Mouse (Mus musculus): Measurements from ENCODE around the gene Kif15. TPM values are rescaled to one million over a fixed set of nuclear protein-coding genes. Genes with fewer than 3 reads are reported as not detected.

Kif15 gene
- 50.9 and 62.8 TPM in 2 replicates for polyA plus RNA-seq (2015; fragmentation: Nextera tagmentation; extraction: Ambion mirVana)

DNA sequence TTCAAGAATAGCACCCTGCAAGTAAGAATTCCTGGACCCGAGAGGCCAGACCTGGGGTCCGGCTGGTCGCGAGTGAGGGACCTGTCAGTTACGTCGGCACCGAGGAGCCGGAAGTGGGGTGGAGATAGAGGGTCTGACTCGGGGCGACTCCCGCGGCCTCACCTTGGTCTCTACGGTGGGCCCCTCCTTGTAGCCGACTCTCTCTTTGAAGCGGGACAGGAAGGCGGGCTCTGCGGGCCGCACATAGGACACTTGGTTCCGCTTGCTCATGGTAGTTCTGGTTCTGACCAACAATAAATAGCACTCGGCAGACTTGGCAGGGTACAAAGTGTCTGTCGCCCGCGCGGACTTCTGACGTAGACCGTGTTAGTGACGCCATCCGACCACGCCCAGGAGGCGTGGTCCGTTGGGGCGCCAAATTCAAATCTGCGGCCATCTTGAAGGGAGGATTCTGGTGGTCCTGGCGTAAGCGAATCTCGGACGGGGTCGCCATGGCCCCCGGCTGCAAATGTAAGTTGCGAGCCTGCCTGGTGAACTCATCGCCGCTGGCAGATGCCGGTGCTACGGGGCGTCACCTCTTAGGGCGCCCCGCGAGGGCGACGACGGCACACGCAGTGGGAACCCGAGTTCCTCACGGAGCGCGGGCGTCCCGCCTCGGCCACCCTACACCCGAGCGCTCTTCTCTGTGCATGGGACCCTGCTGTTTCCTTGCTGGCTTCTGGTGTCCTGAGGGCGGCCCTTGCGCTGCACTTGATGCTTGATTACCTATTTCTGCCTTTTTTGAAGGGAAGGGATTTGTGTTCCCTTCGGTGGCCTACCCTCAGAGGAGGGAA, at the start of gene Kif15, which contains the start of gene 1110059G10Rik:
Gene Kif15, plus strand, starts transcription at position 404 of the 833 bp plus-strand sequence.
Gene 1110059G10Rik, minus strand, starts transcription at position 358 of the 833 bp plus-strand sequence.
- peak; percentile 94 for DNase-seq (ENCODE audit: low spot score)

DNA sequence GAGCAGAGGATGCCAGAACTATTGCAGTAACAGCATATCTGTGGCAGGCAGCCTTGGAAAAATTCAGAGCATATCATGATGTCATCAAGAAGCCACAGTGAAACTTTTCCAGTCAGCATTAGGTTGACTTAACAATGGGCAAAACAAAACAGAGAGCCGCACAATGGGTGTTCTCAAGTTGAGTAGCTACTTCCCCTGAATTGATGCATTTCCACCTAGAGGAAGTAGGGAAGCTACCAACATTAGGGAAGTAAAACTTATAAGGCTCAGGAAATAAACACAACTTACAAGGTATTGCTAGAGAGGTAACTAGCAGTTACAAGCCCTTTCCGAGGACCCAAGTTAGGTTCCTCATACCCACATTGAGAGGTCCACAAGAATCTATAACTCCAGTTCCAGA, 49.8 kb upstream of the Kif15 start:
- DNase-seq (ENCODE audit: low spot score), result no peak

DNA sequence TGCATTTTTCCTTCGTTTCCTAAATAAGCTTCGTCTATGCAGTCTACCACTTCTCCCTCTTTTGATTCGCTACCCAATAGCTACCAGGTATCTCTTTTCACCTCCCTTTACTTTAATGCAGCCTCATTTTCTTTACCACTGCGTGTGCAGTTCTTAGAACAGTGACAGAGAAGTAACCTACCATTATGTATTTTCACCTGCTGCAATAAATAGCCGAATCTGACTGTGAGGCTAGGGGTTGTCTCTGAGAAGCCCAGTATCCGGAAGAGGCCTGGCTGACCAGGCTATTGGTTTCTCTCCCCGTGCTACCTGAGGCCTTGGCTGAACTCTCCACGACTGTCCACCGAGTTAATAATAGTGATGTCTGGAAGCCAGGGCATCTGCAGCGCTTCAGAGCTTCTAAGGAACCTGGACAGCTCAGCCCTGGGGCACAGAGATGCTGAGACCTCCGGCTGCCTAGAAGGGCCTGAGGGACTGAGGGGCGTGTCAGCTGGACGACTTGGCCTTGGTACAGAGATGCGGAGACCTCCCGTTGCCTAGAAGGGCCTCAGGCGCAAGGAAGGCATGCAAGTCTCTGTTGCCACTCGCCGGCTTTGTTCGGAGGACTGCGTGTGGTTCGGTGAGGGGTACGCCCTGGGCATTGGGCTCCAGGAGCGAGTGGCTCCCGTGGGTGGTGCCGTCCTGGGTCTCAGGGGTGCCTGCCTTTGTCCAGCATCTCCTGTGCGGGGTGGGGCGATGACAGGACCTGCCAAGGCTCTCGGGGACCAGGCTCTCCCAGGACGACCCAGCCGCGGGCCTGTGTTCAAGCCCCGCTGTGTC, 47.9 kb upstream of the Kif15 start:
- DNase-seq (ENCODE audit: low spot score), result no peak

DNA sequence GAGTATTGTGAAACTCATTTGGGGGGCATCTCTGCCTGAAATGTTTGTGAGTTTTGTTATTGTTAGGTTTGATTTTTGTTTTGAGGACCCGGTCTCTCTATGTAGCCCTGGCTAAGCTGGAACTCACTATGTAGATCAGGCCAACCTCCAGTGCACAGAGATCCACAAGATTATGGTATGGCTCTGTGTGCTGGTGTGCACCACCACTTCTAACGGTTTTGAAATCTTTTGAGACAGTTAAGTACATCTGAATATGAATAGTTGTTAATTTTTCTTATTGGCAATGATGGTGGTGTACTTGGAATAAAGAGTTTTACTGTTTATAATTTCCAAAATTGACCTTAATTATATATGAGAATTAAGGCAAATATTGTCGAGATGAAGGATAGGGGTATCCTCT, 28.4 kb upstream of the Kif15 start:
- no peak for DNase-seq (ENCODE audit: low spot score)

DNA sequence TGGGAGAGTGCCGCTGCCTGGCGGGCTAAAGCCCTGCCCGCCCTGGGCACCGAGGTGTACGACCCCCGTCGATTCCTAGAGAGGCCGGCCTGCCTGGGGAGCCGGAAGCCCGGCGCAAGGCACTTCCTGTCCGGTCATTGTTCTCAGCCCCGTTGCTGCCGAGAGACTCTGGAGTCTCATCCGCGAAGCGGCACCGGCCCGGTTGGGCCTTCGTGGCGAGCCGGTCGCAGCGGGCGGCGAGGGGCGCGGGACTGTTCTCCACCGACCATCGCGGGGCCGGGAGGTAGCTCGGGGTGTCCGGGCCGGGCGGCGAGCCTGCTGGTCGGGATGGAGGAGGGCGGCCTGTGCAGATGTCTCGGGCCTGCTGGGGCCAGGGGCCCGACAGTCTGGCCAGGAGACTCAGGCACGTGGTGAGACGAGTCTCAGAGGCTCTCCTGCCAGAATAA, 27.9 kb upstream of the Kif15 start, which contains the start of gene Zfp105:
Gene Zfp105, plus strand, starts transcription at position 137 of the 446 bp plus-strand sequence.
- no peak for DNase-seq (ENCODE audit: low spot score)

DNA sequence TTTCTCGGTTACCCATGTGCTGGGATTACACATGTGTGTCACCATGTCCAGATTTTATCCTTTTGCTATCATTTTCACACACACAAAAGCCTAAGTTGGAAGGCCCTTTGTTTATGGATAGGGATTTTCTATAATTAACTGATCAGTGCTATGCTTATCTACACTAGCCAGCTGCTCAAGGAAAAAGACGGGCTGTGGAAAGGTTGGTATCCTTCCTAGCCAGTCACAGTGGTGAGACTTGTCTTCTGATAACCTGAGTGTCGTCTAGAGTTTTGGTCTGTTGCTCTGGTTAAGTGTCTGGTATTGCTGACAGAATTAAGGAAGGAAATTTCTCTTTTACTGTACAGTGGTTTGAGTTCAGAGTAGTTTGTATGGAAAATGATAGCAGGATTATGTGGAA, 21.9 kb upstream of the Kif15 start:
- no peak for DNase-seq (ENCODE audit: low spot score)

DNA sequence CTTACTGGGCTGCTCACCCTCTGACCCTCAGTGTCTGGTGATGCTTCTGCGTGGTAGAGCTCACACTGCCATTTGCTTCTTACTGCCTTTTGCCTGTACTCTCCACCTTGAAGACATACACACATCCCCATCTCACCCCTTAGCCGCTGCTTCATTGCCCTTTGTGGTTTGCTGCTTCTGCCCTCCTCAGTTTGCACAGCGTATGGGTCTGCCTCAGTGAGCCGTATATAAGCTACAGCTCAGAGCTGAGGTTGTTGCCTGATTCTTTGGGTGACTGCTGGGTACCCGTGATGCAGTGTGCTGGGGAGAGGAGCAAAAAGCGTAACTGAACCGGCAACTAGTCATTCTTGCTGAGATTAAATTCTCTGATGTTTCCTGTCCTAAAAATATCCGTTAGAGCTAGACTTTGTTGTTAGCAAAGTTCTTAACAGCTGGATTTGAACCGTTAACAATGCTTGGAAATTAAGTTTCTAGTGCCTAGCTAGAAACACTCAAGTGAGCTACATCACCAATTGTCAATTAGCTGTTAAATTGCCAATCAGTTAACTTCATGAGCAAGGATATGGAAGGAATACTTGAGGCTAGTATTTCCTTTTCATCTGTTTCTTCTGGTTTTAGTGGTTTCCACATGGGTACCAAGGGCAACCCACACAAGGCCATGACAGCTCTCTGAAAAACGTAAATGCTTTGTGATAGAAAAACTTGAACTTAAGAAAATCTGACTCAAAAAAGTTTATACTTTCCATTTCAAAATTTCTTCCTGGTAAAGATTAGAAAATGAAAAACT, 47.8 kb downstream of the Kif15 start:
- DNase-seq (ENCODE audit: low spot score), result no peak

DNA sequence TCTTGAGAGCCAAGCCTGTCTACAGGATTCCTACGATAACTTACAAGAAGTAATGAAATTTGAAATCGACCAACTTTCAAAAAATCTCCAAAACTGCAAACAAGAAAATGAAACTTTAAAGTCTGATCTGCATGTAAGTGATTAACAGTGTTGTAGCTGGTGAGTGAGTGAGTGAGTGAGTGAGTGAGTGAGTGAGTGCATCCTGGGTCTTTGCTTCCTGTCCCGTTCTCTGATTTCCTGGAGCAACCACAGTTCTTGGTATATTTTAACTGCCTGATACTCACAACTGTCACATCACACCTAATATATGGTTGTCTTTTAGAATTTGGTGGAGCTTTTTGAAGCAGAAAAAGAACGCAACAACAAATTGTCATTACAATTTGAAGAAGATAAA, 48.3 kb downstream of the Kif15 start:
- DNase-seq (ENCODE audit: low spot score), result no peak

DNA sequence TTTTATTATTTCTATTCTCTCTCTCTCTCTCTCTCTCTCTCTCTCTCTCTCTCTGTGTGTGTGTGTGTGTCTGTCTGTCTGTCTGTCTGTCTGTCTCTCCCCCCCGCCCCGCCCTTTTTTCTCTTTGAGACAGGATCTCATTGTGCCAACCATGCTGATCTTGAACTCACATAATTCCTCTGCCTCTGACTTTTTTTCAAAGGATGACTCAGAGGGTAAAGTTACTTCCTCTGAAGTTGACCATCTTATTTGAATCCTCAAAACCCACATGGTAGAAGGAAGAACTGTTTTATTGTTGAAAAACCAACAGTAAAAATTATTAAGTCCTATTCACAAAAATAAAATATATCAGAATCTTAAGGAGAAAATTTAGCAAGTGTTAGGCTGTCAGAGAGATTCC, 53.9 kb downstream of the Kif15 start:
- DNase-seq (ENCODE audit: low spot score), result no peak

DNA sequence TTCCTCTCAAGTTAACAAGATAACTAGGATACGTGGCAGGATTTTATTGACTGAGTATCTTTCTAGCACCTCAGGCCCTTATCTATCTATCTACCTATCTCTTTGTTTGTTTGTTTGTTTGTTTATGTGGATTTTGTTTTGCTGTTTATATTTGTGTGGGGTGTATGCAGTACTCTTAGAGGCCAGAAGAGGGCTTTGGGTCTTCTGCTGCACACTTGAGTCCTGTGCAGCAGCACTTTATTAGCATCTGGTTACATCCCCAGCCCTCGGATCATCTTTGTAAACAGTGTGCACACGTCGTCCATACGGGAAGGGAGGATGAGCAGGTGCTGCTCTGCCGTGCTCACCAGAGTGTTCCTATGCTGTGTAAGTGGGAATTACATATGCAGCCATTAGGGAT, 55.2 kb downstream of the Kif15 start:
- no peak for DNase-seq (ENCODE audit: low spot score)

DNA sequence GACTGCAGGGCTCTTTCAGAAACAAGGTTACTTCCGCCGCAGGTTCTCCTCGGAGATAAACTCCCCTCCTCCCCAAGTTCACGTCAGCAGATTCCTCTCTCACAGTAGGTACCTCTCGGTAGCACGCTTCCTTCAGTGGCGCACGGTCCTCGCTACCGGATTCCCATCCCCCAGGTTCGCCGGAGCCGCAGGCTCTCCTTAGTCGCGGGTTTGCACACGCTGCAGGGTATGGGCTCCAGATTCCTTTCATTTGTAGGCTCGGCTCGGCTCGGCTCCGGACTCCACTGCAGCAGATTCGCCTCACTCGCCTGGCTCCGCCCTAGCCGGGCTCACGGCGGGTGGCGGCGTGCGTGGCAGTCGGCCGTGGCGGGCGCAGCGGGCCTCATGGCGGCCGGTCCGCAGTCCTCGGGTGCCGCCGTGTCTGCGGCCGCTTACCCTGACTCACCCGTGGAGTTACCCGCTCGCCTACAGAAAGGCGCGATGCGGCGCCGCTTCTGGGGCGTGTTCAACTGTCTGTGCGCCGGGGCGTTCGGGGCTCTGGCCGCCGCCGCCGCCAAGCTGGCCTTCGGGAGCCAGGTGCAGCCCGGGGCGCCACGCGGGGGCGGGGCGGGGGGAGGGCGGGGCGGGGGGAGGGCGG, 70.3 kb downstream of the Kif15 start, which contains the start of gene Tmem42:
Gene Tmem42, plus strand, starts transcription at position 332 of the 637 bp plus-strand sequence.
- DNase-seq (ENCODE audit: low spot score), result peak; percentile 89

DNA sequence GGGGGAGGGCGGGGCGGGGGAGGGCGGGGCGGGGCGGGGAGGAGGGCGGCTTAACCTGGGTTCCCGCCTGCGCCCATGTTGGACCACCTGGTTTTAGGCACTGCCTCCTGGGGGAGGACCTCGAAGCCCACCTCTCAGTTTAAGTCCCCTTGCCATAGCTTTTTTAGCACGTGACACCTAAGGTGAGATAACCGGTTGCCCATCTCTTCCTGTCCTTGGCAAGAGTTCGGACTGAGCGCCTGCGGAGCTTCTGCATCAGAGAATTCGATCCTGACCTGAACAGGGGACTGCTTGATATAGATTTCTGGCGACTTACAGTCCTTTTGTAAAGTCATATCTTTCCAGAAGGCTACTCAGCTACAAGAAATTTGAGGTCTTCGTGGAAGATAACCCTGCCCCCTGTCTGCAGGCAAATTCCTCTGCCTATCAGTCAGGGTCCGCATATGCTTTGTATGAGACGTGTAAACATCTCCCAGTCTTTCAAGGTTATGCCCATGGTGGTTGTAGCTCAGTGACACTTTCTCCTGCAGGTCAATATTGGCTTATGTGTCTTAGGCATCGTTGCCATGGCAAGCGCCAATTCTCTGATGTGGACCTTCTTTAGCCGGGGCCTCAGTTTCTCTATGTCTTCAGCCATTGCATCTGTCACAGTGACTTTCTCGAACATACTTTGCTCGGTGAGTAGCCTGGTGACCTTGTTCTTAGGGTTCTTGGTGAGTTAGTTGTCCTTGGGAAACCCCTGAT, 71.0 kb downstream of the Kif15 start:
- DNase-seq (ENCODE audit: low spot score), result no peak

DNA sequence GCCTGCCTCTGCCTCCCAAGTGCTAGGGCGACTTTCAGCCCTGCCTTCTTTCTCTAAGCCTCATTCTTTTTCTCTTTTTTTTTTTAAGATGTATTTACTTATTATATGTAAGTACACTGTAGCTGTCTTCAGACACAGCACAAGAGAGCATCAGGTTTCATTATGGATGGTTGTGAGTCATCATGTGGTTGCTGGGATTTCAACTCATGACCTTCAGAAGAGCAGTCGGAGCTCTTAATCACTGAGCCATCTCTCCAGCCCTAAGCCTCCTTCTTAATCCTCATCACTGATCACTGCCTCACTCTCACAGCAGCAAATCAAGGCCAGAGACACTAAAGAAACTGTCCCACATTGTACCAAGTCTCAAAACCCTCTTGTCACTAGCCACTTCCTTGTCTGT, 73.4 kb downstream of the Kif15 start:
- no peak for DNase-seq (ENCODE audit: low spot score)

DNA sequence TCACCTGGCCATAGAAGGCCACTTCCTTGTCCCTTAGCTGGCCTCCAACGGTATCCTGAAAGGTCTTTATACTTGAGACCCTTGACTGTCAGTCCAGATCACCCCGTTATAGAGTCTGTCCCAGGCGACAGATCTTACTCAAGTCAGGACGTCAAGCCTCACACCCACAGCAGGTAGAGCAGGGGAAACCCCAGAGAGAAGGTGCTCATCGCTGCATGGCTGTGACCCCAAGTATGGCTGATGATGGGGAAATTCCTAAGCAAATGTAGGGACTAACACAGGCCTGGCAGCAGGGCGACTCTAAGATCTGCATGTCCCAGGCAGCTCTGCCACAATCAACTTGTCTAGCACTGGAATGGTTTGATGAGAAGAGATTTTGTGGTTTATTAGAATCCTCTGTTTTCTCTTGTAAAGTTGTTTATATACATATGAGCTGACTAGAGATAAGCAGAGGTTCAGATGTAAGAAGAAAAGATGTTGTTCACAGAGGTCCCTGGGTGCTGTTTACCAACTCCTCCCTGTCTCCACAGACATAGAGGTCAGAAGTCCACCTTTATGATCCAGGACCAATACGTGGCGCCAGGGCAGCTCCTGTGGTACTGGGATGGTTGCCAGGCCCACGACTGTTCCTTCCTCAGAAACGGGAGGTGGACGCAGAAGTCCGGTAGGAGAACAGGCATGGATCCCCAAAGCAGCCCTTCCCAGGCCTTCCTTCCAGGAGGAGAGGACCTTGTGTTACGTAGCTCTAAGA, 80.8 kb downstream of the Kif15 start:
- DNase-seq (ENCODE audit: low spot score), result no peak

DNA sequence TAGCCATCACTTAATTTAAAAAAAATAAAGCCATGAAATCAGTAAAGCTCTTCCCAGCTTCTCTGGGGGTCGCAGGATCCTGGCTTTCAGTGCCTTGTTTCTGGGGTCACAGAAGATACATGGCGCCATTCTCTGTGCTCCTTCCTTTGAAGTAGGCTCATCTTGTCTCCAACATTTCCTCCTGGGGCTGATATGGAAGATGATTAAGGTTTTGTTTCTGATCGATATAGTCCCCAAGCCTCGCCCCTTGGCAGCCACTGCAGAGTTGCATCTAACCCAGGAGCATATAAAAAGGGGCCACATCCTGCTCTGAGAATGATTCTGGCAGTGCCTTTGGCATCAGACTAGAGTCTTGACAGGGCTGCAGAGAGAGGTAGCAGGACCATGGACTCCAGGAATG, 83.6 kb downstream of the Kif15 start, which contains the start of gene Tgm4:
Gene Tgm4, plus strand, starts transcription at position 301 of the 400 bp plus-strand sequence.
- no peak for DNase-seq (ENCODE audit: low spot score)

DNA sequence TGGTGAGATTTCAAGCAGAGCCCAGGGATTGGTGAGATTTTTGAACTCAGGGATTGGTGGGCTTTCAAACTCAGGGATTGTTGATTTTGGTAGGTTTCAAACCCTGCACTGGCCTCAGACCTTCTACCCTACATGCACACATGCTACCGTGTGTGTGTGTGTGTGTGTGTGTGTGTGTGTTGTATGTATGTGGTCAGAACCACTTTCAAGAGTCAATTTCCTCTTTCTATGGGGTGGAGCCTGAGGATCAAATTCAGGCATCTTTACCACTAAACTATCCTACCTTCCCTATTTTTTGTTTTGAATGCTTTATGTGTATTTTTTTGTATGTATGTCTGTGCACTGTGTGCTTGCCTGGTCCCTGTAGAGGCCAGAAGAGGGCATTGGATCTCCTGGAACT, 96.8 kb downstream of the Kif15 start:
- DNase-seq (ENCODE audit: low spot score), result no peak

DNA sequence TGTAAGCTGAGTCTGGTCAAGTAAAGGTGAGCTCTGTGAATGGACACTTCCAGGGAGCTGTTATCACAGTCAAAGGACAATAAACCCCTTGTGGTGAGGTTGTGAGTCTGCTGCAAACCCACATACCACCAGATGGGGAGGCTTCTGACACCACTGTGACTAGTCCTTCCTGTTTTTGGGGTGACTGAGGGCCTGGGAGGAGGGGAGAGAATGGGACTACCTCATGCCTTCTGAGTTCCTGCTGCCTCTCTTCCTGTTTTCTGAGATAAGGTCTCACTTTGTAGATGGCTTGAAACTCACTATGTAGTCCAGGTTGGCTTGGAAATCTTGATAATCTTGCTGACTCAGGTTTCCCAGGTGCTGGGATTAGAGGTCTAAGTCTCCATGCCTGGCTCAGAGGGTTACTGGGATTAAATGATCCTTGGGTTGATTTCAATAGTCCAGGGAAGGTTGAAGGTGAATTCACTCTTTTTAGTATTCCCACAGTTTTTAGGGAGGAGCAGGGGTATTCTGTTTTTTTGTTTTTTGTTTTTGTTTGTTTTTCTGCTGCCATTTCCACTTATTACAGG, 108.0 kb downstream of the Kif15 start:
- DNase-seq (ENCODE audit: low spot score), result peak; percentile 63

DNA sequence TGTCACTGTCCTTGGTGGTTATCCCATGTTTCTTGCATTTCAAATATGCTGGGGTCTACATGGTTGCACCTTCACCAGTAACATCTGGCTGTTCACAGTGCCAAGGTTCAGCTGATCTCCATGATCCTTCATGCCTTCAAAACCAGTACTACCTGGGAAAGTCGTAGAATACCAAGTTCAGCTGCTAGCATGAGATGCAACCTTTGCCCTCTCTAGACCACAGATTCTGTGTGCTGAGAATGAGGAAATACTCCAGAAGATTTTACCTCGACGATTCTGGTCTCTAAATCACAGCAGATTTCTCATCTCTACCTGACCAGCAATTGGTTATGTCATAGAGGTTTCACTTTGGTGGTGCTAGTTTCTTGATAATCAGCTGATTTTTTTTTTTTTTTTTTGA, 109.3 kb downstream of the Kif15 start:
- DNase-seq (ENCODE audit: low spot score), result no peak

All from thymus, postnatal 0 days (tissue).